ENCODE assay signal across 26 mouse cellular contexts in genomic region chr12:32305736-32306135, GRCm38 (mm10).
DNase-seq lines count a peak whose midpoint lies in the region; ATAC-seq and TF ChIP-seq lines count a peak whose summit lies in the region.
"Had no signal": no experiment of that assay in that cellular context is flagged by ENCODE, and none has a peak within 500 bp of the region (broad histone marks: within the 10 kb centered on the region; RNA-seq: fewer than 3 reads in every experiment).

No protein-coding gene starts in this region.

- H3K4me2 ChIP-seq in liver, embryonic 13.5 days: no peak overlapping the region
- no peak overlapping the region for H3K4me2 ChIP-seq in liver, postnatal 0 days (ENCODE audit: low read depth, low read length)
- H3K4me2 ChIP-seq: embryonic facial prominence, embryonic 12.5 days; heart, embryonic 15.5 days; hindbrain, embryonic 12.5 days; lung, embryonic 15.5 days; midbrain, embryonic 13.5 days had no signal

- TF ChIP-seq POLR2A in spleen, adult 2 months (IDR thresholded peaks at IDR 0.05; ENCODE audit: low read depth, low read length): no peak

- H3K4me3 ChIP-seq in spleen, adult 2 months (ENCODE audit: extremely low read depth, insufficient read depth, insufficient read length): no peak overlapping the region
- no peak overlapping the region for H3K4me3 ChIP-seq in liver, embryonic 13.5 days (replicated peaks)
- no peak overlapping the region for H3K4me3 ChIP-seq in liver, postnatal 0 days (ENCODE audit: low read depth, low read length)
- H3K4me3 ChIP-seq: embryonic facial prominence, embryonic 12.5 days; heart, embryonic 10.5 days; heart, embryonic 15.5 days; hindbrain, embryonic 12.5 days; lung, embryonic 15.5 days; midbrain, embryonic 13.5 days had no signal

- peak in 1 of 2 experiments; percentile 26 for DNase-seq in spleen, adult 2 months (ENCODE audit: low read depth in 1 of 2, low spot score in 2 of 2)
- no peak for DNase-seq in spleen, postnatal 10 days (ENCODE audit: low spot score in 2 of 2)
- no peak for DNase-seq in liver, embryonic 13.5 days
- no peak for DNase-seq in liver, postnatal 0 days
- no peak for DNase-seq in layer of hippocampus, postnatal 36 days
- no peak for DNase-seq in ovary, adult 18-20 months (ENCODE audit: low spot score)
- DNase-seq: adrenal gland, postnatal 10 days; cerebellum, adult 11 months; cerebellum, adult 9-11 months; embryo, embryonic 11 days; gastrocnemius, postnatal 14 days; kidney, adult 9 months; kidney, postnatal 10 days; layer of hippocampus, adult 9-11 months; right cerebral cortex, postnatal 25 days; thymus, postnatal 25 days had no signal

- WGBS in spleen, adult 2 months: 70% methylated on average over 5 of the region's 5 CpGs
- WGBS in liver, embryonic 13.5 days (ENCODE audit: insufficient replicate concordance): 83% methylated on average over 5 of the region's 5 CpGs
- WGBS in liver, postnatal 0 days (ENCODE audit: insufficient replicate concordance): 83% methylated on average over 5 of the region's 5 CpGs

- H3K9me3 ChIP-seq in liver, embryonic 13.5 days (replicated peaks): no peaks in the 10 kb centered on the region
- H3K9me3 ChIP-seq in liver, postnatal 0 days (ENCODE audit: low read length): no peaks in the 10 kb centered on the region
- H3K9me3 ChIP-seq: embryonic facial prominence, embryonic 12.5 days; heart, embryonic 10.5 days; heart, embryonic 15.5 days; hindbrain, embryonic 12.5 days; lung, embryonic 15.5 days; midbrain, embryonic 13.5 days had no signal

- H3K27me3 ChIP-seq in spleen, adult 2 months (ENCODE audit: control insufficient read depth, insufficient read depth, low read length): no peaks in the 10 kb centered on the region
- no peaks in the 10 kb centered on the region for H3K27me3 ChIP-seq in liver, embryonic 13.5 days
- no peaks in the 10 kb centered on the region for H3K27me3 ChIP-seq in liver, postnatal 0 days (ENCODE audit: insufficient read depth, low read length)
- H3K27me3 ChIP-seq: embryonic facial prominence, embryonic 12.5 days; heart, embryonic 15.5 days; hindbrain, embryonic 12.5 days; lung, embryonic 15.5 days; midbrain, embryonic 13.5 days had no signal

- TF ChIP-seq CTCF in spleen, adult 2 months (IDR thresholded peaks at IDR 0.05; ENCODE audit: extremely low read depth, insufficient read depth, insufficient read length, insufficient replicate concordance): no peak
- TF ChIP-seq CTCF in liver, postnatal 0 days (IDR thresholded peaks at IDR 0.05; ENCODE audit: low read depth): no peak

- H3K27ac ChIP-seq in spleen, adult 2 months (ENCODE audit: insufficient read depth, low read length): peak overlapping the region; percentile 76
- peak overlapping the region; percentile 96 for H3K27ac ChIP-seq in liver, embryonic 13.5 days
- H3K27ac ChIP-seq in liver, postnatal 0 days (ENCODE audit: low read depth): peak overlapping the region; percentile 77; the same call in 1 of the 2 replicates
- H3K27ac ChIP-seq: embryonic facial prominence, embryonic 12.5 days; heart, embryonic 10.5 days; heart, embryonic 15.5 days; hindbrain, embryonic 12.5 days; hindbrain, postnatal 0 days; lung, embryonic 15.5 days; midbrain, embryonic 13.5 days had no signal

- ATAC-seq in liver, embryonic 13.5 days (ENCODE audit: low read depth): no peak
- no peak for ATAC-seq in liver, postnatal 0 days
- no peak for ATAC-seq in inflammation-experienced regulatory T-cells, adult 6 months
- ATAC-seq: forebrain, embryonic 14.5 days; hindbrain, postnatal 0 days; midbrain, embryonic 13.5 days; Patski had no signal

- H3K36me3 ChIP-seq in spleen, adult 2 months (ENCODE audit: control insufficient read depth, insufficient read depth, low read length): no peaks in the 10 kb centered on the region
- no peaks in the 10 kb centered on the region for H3K36me3 ChIP-seq in liver, embryonic 13.5 days
- no peaks in the 10 kb centered on the region for H3K36me3 ChIP-seq in liver, postnatal 0 days (replicated peaks; ENCODE audit: insufficient read depth, low read length)
- H3K36me3 ChIP-seq: embryonic facial prominence, embryonic 12.5 days; heart, embryonic 10.5 days; heart, embryonic 15.5 days; hindbrain, embryonic 12.5 days; lung, embryonic 15.5 days; midbrain, embryonic 13.5 days had no signal

- no peak for TF ChIP-seq EP300 in liver, postnatal 0 days (IDR thresholded peaks at IDR 0.05; ENCODE audit: low read depth)

- no peak overlapping the region for H3K9ac ChIP-seq in liver, embryonic 13.5 days
- no peak overlapping the region for H3K9ac ChIP-seq in liver, postnatal 0 days (replicated peaks)
- H3K9ac ChIP-seq: embryonic facial prominence, embryonic 12.5 days; heart, embryonic 15.5 days; hindbrain, embryonic 12.5 days; lung, embryonic 15.5 days; midbrain, embryonic 13.5 days had no signal

- H3K4me1 ChIP-seq in spleen, adult 2 months (ENCODE audit: control insufficient read depth, insufficient read depth, insufficient read length): peaks cover 16% of the 10 kb centered on the region; the same call in 1 of the 2 replicates
- H3K4me1 ChIP-seq in liver, embryonic 13.5 days (replicated peaks): peaks cover 43% of the 10 kb centered on the region
- peaks cover 28% of the 10 kb centered on the region for H3K4me1 ChIP-seq in liver, postnatal 0 days (ENCODE audit: insufficient read depth)
- H3K4me1 ChIP-seq: embryonic facial prominence, embryonic 12.5 days; heart, embryonic 15.5 days; hindbrain, embryonic 12.5 days; lung, embryonic 15.5 days; midbrain, embryonic 13.5 days had no signal
